Mouse (Mus musculus) neural tube, embryonic 14.5 days (tissue): ENCODE measurements around the gene A4galt. TPM values are rescaled to one million over a fixed set of nuclear protein-coding genes. Genes with fewer than 3 reads are reported as not detected.

Experiments
- ATAC-seq: fragments of 200-750 bp; cut with Nextera tagmentation; 2 replicates; pipeline ENCODE4 v1.8.0; 2017; ENCODE audit warnings: low read depth, mild to moderate bottlenecking, moderate TSS enrichment, moderate library complexity
- H3K27ac ChIP-seq: fragments of 300-500 bp; sonication (generic); 2 replicates; pipeline ENCODE4 v1.5.1; 2014; ENCODE audit warnings: low read depth, mild to moderate bottlenecking, control low read depth, low read length, moderate library complexity, mixed read lengths
- H3K27me3 ChIP-seq: fragments of 300-500 bp; sonication (generic); 2 replicates; pipeline ENCODE4 v1.6.1; 2014; ENCODE audit warnings: low read length; ENCODE audit not compliant: control insufficient read depth, insufficient read depth
- H3K36me3 ChIP-seq: fragments of 300-500 bp; sonication (generic); 2 replicates; pipeline ENCODE4 v1.6.1; 2014; ENCODE audit warnings: low read length, mixed read lengths; ENCODE audit not compliant: control insufficient read depth, insufficient read depth
- H3K4me1 ChIP-seq: fragments of 300-500 bp; sonication (generic); 2 replicates; pipeline ENCODE4 v1.6.1; 2014; ENCODE audit warnings: low read length; ENCODE audit not compliant: control insufficient read depth, insufficient read depth
- H3K4me2 ChIP-seq: fragments of 300-500 bp; sonication (generic); 2 replicates; pipeline ENCODE4 v1.6.1; 2014; ENCODE audit warnings: mild to moderate bottlenecking, low read depth, low read length, control low read depth
- H3K4me3 ChIP-seq: fragments of 300-500 bp; sonication (generic); 2 replicates; pipeline ENCODE4 v1.5.1; 2014; ENCODE audit warnings: low read depth, low read length, control low read depth, mixed read lengths
- H3K9ac ChIP-seq: fragments of 300-500 bp; sonication (generic); replicated peaks from 2 replicates; pipeline ENCODE4 v1.6.1; 2014; ENCODE audit warnings: low read depth, mild to moderate bottlenecking, control low read depth, low read length, mixed read lengths
- H3K9me3 ChIP-seq: fragments of 300-500 bp; sonication (generic); 2 replicates; pipeline ENCODE4 v1.6.1; 2016; ENCODE audit warnings: low read length; ENCODE audit not compliant: control insufficient read depth
- WGBS: fragments of 180-500 bp; shearing (Covaris S2); extraction: QIAGEN DNeasy Blood & Tissue Kit; methylation state at CpG from one replicate; pipeline ENCODE4 v1.1.7; 2014; 5-methylcytosine and 5-hydroxymethylcytosine counted together
- polyA plus RNA-seq: library from polyadenylated mRNA; unstranded; fragments of >200 nt; fragmentation: Nextera tagmentation; extraction: Ambion mirVana; gene quantifications from 2 replicates; pipeline ENCODE4 v1.2.1, GENCODE M21; 2014

A4galt gene
- polyA plus RNA-seq, 1 experiment from 2014 or later: 0.91 TPM

DNA sequence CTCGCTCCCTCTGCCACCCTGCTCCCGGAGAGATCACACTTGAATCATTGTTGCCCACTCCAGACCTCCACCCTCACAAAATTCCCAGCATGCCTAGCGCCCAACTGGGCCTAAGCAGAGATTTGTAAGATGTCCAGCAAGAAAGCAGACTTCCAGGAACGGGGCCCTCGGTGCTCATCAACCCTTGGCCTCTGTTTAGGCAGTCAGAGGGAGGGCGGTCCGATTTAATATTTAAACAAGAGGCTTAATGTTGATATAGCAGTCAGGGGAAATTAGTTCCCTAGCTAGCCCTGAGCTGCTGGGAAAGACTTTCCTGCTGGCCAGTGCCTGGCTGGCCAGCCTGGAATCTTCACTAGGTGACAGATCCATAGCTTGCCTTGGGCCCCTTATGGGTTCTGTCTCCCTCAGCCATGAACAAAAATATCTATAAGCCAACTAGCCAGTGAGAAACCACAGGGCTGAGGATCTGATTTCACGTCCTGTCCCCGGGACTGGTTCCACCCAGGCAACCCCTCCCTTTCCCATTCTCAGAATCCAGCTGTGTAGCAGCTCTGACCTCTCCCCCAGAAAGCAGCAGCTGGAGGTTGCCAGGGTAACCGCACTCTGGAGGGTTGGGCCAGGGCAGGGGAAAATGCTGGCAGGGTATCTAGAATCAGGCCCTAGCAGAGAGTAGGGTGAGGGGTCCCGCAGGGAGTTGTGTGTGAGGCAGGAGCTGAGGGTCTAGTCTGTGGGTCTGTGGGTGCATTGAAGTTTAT, 28.2 kb downstream of the A4galt start:
- Histone ChIP-seq H3K4me3 (no peak overlapping the region), H3K27ac (peak overlapping the region; percentile 46; the same call in 1 of the 2 replicates), H3K4me2 (no peak overlapping the region), H3K9me3 (no peaks in the 10 kb centered on the region), H3K27me3 (no peaks in the 10 kb centered on the region), H3K4me1 (peaks cover 8% of the 10 kb centered on the region; the same call in 1 of the 2 replicates), H3K9ac (no peak overlapping the region), H3K36me3 (no peaks in the 10 kb centered on the region)
- WGBS: 43% methylated on average over 11 of the region's 11 CpGs
- ATAC-seq: peak; percentile 41; the same call in 1 of the 2 replicates

DNA sequence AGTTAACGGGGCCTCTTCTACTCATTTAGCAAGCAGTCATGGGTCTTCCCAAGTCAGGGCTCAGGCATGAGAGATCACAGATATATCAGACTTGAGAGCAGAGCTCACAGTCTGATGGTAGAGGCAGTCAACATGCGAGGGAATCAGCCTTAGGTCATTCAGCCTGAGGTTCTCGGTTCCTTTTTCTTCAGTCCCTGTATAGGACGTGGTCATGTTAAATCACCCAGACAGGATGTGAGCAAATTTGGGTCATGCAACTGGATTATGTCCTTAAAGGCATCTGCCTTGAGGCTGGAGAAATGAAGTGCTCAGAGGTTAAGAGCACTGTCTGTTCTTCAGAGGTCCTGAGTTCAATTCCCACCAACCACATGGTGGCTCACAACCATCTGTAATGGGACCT, 29.9 kb downstream of the A4galt start:
- H3K4me2 ChIP-seq: no peak overlapping the region
- ATAC-seq: no peak
- H3K36me3 ChIP-seq: no peaks in the 10 kb centered on the region
- no peak overlapping the region for H3K4me3 ChIP-seq
- no peak overlapping the region for H3K27ac ChIP-seq
- H3K9me3 ChIP-seq: no peaks in the 10 kb centered on the region
- H3K9ac ChIP-seq: no peak overlapping the region
- WGBS: 84% methylated on average over 4 of the region's 4 CpGs
- H3K4me1 ChIP-seq: peaks cover 8% of the 10 kb centered on the region; the same call in 1 of the 2 replicates
- H3K27me3 ChIP-seq: no peaks in the 10 kb centered on the region

DNA sequence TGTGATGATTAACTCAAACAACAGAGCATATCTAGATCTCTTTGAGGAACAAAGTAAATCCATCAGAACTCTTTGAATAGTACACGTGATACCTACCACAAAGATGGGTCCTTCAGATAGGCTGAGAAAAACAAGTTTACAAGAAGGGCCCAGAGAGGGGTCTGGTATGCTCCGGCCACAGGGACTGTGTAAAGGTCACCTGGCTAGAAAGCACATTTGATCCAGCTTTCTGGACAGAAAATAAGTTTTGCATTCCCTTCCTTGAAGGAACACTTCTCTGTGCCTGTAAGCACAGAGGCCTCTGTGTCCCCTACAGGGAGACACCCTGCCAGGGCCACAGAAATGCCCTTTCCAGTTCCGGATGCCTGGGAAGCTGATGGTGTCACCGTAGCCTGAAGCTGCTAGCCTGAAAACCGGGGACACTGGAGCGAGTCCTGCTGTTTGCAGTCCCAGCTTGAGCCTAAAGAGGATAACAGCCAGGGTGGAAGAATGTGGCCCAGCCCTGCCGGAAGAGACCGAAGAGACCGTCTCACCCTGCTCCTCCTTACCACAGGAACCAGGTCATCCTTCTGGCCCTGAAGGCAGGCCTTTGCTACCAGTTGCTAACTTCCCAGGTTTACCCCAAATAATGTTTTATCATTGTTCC, 31.1 kb downstream of the A4galt start:
- WGBS: 68% methylated on average over 9 of the region's 9 CpGs
- Histone ChIP-seq H3K9ac (no peak overlapping the region), H3K9me3 (no peaks in the 10 kb centered on the region), H3K4me3 (no peak overlapping the region), H3K4me2 (no peak overlapping the region), H3K36me3 (no peaks in the 10 kb centered on the region), H3K4me1 (peaks cover 8% of the 10 kb centered on the region; the same call in 1 of the 2 replicates), H3K27me3 (no peaks in the 10 kb centered on the region), H3K27ac (no peak overlapping the region)
- no peak for ATAC-seq

DNA sequence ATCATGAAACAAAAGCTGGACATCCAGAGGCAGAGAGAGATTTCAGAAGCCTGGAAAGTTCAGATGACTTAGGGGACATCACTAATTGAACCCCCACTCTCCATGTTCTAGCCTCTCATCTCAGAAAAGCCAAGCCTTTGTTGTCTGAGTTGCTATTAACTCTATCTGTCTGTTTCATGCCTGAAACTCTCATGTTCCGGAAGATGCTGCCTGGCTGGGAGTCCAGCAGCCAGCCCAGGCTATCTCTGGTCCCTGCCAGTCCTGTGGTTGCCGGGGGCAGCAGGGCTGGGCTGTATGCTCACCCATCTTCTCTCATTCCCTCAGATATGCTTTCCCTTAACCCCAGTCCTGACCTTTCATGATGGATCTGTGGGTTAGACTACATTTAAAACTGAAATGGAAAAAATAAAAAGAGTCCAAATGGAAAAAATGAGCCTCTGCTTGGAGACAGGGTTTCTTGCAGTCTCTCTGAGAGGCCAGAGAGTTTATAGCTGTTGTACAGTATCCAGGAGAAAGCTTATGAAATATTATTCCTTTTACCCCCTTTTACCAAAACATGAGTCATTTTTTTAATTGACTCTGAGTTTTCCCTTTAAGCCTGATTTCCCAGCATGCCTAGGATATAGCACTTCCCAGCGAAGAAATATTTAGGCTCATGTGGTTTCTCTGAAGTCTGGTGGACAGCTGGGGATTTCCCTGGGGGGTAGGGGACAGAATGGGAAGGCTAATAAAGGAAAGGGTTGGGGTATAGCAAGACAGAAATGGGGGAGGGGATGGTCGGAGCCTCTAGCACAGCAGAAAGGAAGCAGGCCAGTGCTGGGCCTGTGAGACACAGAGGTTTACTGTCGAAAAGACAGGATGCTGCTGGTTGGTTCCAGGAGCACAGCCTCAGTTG, 36.0 kb downstream of the A4galt start:
- no peak for ATAC-seq
- Histone ChIP-seq H3K9ac (no peak overlapping the region), H3K4me1 (no peaks in the 10 kb centered on the region), H3K4me3 (no peak overlapping the region), H3K9me3 (no peaks in the 10 kb centered on the region), H3K4me2 (no peak overlapping the region), H3K27me3 (no peaks in the 10 kb centered on the region), H3K36me3 (no peaks in the 10 kb centered on the region), H3K27ac (peak overlapping the region; percentile 22; the same call in 1 of the 2 replicates)
- WGBS: 33% methylated on average over 5 of the region's 5 CpGs

DNA sequence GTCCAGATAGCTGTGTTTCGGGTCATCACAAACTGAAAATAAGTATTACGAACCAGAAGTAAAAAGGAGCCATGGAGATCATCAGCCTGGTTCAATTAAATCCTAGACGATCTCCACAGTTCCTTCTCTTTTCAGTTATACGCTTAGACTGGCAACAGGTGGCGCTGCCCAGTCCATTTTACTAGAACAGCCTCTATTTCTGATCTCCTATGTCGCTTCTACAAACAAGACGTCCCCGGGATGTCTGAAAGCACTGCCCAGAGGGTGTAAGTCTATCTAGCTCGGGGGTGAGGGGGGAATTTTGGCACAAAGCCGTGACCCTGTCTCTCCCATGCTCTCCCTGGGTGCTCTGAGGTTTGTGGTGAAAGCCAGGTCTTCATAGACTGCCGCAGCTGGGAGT, 41.3 kb downstream of the A4galt start:
- Histone ChIP-seq H3K27ac (no peak overlapping the region), H3K4me1 (no peaks in the 10 kb centered on the region), H3K4me2 (peak overlapping the region; percentile 41), H3K4me3 (no peak overlapping the region), H3K36me3 (no peaks in the 10 kb centered on the region), H3K9me3 (no peaks in the 10 kb centered on the region), H3K27me3 (no peaks in the 10 kb centered on the region), H3K9ac (no peak overlapping the region; the same call in 1 of the 2 replicates)
- WGBS: 22% methylated on average over 11 of the region's 11 CpGs
- ATAC-seq: no peak

DNA sequence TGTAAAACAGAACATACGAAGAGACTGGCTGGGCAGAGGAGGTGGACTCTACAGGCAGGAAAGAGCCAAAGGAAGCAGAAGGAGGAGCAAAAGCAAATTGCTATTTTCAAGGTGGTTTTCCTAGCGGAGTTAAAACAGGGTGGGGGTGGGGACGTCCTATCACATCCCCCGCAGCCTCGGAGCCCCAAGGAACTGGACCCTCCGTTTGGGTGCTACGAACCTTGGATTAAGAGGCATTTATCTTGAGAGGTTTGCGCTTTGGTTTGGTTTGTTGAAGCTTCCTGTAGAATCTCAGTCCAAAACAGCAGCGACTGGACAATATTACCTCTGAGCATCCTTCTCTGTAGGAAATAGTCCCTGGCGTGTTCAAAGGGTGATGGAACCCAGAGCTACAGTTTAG, 41.9 kb downstream of the A4galt start:
- no peak for ATAC-seq
- H3K27me3 ChIP-seq: no peaks in the 10 kb centered on the region
- H3K4me3 ChIP-seq: no peak overlapping the region
- WGBS: 19% methylated on average over 10 of the region's 10 CpGs
- no peaks in the 10 kb centered on the region for H3K9me3 ChIP-seq
- peak overlapping the region; percentile 41 for H3K4me2 ChIP-seq
- H3K9ac ChIP-seq: peak overlapping the region; percentile 25; the same call in 1 of the 2 replicates
- no peaks in the 10 kb centered on the region for H3K4me1 ChIP-seq
- H3K27ac ChIP-seq: no peak overlapping the region
- no peaks in the 10 kb centered on the region for H3K36me3 ChIP-seq

DNA sequence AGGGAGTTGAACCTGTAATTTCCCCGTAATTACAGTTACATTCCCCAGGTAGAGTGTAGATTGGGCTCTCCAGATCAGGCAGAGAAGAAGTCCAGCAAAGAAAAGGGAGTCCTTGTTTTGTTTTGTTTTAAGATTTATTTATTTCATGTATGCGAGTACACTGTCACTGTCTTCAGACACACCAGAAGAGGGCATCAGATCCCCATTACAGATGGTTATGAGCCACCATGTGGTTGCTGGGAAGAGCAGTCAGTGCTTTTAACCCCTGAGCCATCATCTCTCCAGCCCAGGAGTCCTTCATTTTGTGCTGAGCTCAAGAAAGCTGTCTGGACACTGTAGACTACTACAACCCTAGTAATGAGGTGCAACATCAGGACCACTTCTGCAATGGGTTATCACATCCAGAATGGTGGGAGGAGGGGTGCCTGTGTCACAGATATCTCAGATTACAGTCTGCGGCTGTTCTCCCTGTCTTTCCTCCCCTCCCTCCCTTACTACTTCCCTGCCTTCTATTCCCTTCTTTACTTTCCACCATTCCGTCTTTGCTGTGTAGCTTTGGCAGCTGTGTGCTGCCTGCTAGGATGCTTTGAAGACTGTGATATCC, 42.4 kb downstream of the A4galt start:
- no peaks in the 10 kb centered on the region for H3K9me3 ChIP-seq
- H3K4me1 ChIP-seq: no peaks in the 10 kb centered on the region
- no peaks in the 10 kb centered on the region for H3K27me3 ChIP-seq
- no peak overlapping the region for H3K4me3 ChIP-seq
- no peak overlapping the region for H3K27ac ChIP-seq
- H3K36me3 ChIP-seq: no peaks in the 10 kb centered on the region
- 0 out of 2 replicates have a peak overlapping the region, but pooled peaks have one; percentile 25 for H3K9ac ChIP-seq
- ATAC-seq: no peak
- H3K4me2 ChIP-seq: peak overlapping the region; percentile 41; the same call in 1 of the 2 replicates
- 45% methylated on average over 4 of the region's 4 CpGs for WGBS

DNA sequence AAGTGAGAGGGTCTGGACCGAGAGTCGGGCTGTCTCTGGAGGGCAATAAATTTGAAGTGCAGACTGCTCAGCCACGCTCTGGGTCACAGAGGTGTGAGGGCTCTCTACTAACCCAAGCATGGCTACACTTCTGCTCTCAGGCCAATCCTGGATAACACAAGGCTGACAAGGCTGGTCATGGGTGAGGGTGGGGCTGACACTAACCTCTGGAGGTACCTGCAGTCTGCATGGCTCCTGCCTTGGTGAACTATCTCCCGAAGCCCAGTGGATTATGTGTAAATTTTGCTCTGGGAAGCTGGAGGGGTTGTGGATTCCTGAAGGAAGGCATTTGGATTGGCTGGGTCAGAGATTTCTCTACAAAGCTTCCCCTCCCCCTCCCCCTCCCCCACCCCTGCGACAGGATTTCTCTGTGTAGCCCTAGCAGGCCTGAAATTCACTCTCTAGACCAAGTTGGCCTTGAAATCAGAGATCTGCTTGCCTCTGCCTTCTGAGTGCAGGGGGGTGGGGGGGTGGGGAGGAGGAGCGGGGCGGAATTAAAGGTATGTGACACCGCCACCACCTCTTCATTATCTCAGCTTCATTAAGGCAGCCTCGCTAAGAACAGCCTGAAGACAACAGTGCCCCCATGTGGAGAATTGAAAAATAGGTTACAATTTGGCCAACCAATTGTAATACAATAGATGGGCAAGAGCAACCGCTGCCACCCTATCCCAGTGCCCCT, 46.7 kb downstream of the A4galt start:
- no peak; the same call in 1 of the 2 replicates for ATAC-seq
- H3K9ac ChIP-seq: no peak overlapping the region

More for the DNA sequence above, 46.7 kb downstream of the A4galt start:
- WGBS: 20% methylated on average over 10 of the region's 10 CpGs
- H3K27me3 ChIP-seq: no peaks in the 10 kb centered on the region
- no peaks in the 10 kb centered on the region for H3K9me3 ChIP-seq
- no peak overlapping the region for H3K4me3 ChIP-seq
- no peaks in the 10 kb centered on the region for H3K36me3 ChIP-seq
- H3K4me2 ChIP-seq: no peak overlapping the region
- no peaks in the 10 kb centered on the region for H3K4me1 ChIP-seq
- no peak overlapping the region for H3K27ac ChIP-seq
